Mouse (Mus musculus): ENCODE measurements around the gene Gm3248. TPM values are rescaled to one million over a fixed set of nuclear protein-coding genes. Genes with fewer than 3 reads are reported as not detected.
A peak's percentile ranks its signal among the peaks of the same experiment; 100 is the strongest.
"Not testable (repeated sequence)": the region's sequence is repeated elsewhere in the genome, so short reads cannot be mapped to it uniquely, and the experiment has no call there.

The Gm3248 gene
- 0.34 and 0.92 TPM in 2 replicates for polyA plus RNA-seq (2016; fragmentation: Nextera tagmentation; extraction: Ambion mirVana)

DNA sequence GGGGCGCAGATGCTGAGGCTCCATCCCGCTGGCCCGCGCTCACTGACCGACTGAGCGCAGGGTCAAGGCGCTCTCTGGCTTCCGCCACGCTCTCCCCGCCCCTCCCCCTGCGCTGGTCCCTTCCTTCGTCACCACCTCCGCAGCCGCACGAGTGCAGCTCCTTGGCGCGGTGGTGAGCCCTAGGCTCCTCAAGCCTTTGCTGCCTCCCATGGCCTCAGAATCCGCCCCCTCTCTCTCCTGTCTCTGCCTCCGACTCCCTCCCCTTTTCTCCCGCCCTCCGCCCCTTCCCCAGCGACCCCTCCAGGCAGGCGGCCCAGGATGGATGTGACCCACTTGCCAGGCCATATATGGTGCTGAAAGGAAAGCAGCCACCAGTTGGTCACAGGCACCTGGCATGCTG lies at the start of gene Gm3248:
Gm3248 (minus strand) TSS at position 111 of the 400 bp plus-strand sequence.
- Histone ChIP-seq H3K4me3 (replicated peaks) (peak within 1 kb of the TSS; percentile 46), H3K4me2 (peak within 1 kb of the TSS; percentile 72), H3K9ac (peak within 1 kb of the TSS; percentile 56)
- H3K27me3 ChIP-seq; H3K9me3 ChIP-seq; H3K4me1 ChIP-seq; H3K27ac ChIP-seq; H3K36me3 ChIP-seq (replicated peaks); ATAC-seq (ENCODE audit: low FRiP score): not testable (repeated sequence)
- WGBS: 2% methylated on average over 20 of the region's 23 CpGs

- not testable (repeated sequence) for H3K27me3 ChIP-seq; H3K4me2 ChIP-seq; H3K27ac ChIP-seq; ATAC-seq (ENCODE audit: low FRiP score); H3K36me3 ChIP-seq (replicated peaks); H3K4me1 ChIP-seq; H3K4me3 ChIP-seq (replicated peaks); H3K9me3 ChIP-seq; H3K9ac ChIP-seq
- 87% methylated on average over 6 of the region's 7 CpGs for WGBS
Observed at GRCm38 (mm10) chr14:5987136-5987535, 25.6 kb upstream of the Gm3248 start.

DNA sequence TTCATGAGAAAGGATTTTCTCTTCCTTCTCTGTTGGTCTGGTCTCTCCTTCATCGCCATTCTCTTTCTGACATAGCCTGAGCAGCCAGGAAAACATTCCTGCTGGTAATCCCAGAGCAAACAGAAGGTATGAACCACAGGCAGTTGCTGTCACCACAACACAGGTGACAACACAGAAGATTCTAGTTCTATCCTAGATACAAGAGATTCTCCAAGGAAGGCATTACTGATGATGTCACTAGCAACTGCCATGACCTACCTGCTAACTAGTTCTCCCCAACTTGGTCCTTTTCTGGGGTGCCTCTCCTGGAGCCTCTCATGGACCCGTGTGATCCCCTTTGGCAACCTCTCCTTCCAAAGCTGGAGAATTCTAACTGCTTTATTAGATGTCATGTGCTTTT lies 17.5 kb upstream of the Gm3248 start, which contains the start of gene Gm3453:
Gm3453 (minus strand) TSS at position 101 of the 400 bp plus-strand sequence.
- not testable (repeated sequence) for H3K4me1 ChIP-seq; H3K27me3 ChIP-seq; H3K36me3 ChIP-seq (replicated peaks); H3K27ac ChIP-seq; H3K4me3 ChIP-seq (replicated peaks); H3K4me2 ChIP-seq; H3K9me3 ChIP-seq; H3K9ac ChIP-seq; ATAC-seq (ENCODE audit: low FRiP score)
- WGBS: 69% methylated on average over 2 of the region's 2 CpGs

DNA sequence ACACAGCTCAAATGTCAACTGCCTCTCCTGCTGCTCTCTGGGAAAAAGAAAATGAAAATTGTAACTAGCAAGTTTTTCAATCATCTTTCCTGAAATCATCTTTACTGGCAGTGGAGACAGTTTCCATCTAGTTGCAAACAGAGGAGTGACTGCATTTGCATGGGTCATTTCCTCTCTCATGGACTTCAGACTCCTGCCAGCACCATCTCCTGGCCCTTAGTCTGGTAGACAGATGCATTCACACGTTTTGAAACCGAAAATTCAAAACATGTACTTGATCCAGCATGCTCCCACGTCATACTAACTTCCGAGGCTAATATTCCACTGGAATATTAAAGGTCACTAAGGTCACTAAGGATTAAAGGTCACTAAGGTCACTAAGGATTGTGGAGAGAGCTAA lies 896 bp upstream of the Gm3248 start:
- ATAC-seq (ENCODE audit: low FRiP score); H3K4me2 ChIP-seq; H3K36me3 ChIP-seq (replicated peaks); H3K9ac ChIP-seq; H3K27me3 ChIP-seq; H3K4me1 ChIP-seq; H3K9me3 ChIP-seq; H3K27ac ChIP-seq; H3K4me3 ChIP-seq (replicated peaks): not testable (repeated sequence)
- 8% methylated on average over 4 of the region's 4 CpGs for WGBS

GRCm38 (mm10) chr14:5961102-5961501 lies 443 bp downstream of the Gm3248 start:
- Histone ChIP-seq H3K4me3 (replicated peaks) (peak overlapping the region; percentile 46), H3K9ac (peak overlapping the region; percentile 56; the same call in 1 of the 2 replicates), H3K4me2 (peak overlapping the region; percentile 72)
- H3K27me3 ChIP-seq; ATAC-seq (ENCODE audit: low FRiP score); H3K27ac ChIP-seq; H3K9me3 ChIP-seq; H3K36me3 ChIP-seq (replicated peaks); H3K4me1 ChIP-seq: not testable (repeated sequence)
- WGBS: 1% methylated on average over 23 of the region's 24 CpGs

DNA sequence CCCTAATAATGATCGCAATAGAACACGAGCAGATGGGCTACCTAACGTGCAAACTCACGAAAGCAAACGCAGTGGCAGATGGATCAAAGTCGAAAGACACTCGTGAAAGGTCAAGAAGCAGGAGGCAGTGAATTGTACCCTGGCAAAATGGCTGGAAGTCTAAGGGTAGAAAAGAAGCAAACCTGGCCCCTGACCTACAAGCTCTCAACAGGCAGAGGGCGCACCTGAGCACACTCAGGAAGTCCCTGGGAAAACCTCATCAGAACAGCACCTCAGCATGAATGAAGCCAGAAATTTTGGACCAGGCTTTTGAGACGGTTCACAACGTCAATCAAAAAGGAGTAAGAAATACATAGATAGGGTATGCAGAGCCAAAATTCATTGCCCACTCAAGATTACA lies 1.1 kb downstream of the Gm3248 start:
- H3K4me3 ChIP-seq (replicated peaks); H3K27ac ChIP-seq; H3K9me3 ChIP-seq; H3K9ac ChIP-seq; H3K27me3 ChIP-seq; H3K4me2 ChIP-seq; H3K36me3 ChIP-seq (replicated peaks); H3K4me1 ChIP-seq; ATAC-seq (ENCODE audit: low FRiP score): not testable (repeated sequence)
- 15% methylated on average over 6 of the region's 10 CpGs for WGBS

DNA sequence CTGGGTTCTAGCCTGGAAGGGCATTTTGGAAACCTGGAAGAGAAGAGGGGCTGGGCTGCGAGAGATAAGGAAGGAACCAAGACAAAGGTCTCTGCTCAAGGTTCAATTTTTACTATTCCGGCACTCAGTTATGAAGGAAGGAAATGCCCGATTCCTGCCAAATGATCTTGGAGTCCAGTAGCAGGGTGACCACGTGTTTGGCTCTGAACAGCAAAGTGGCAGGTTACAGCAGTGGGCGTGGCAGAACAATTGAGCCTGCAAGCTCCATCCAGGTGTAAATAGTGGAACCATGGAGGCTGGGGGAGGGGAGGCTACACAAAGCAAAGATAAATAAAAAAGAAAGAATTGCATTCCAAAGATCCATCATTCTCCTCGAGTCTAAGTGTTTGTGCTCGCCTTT lies 38.3 kb downstream of the Gm3248 start:
- not testable (repeated sequence) for H3K27me3 ChIP-seq; H3K4me3 ChIP-seq (replicated peaks); ATAC-seq (ENCODE audit: low FRiP score); H3K9me3 ChIP-seq; H3K4me1 ChIP-seq; H3K4me2 ChIP-seq; H3K36me3 ChIP-seq (replicated peaks); H3K9ac ChIP-seq; H3K27ac ChIP-seq
- WGBS: 88% methylated on average over 7 of the region's 7 CpGs

GRCm38 (mm10) chr14:5918330-5918942 lies 43.1 kb downstream of the Gm3248 start:
- not testable (repeated sequence) for H3K36me3 ChIP-seq (replicated peaks); H3K27ac ChIP-seq; H3K4me1 ChIP-seq; ATAC-seq (ENCODE audit: low FRiP score); H3K9me3 ChIP-seq; H3K4me3 ChIP-seq (replicated peaks); H3K27me3 ChIP-seq; H3K4me2 ChIP-seq; H3K9ac ChIP-seq
- 83% methylated on average over 4 of the region's 4 CpGs for WGBS

- WGBS: 85% methylated on average over 2 of the region's 2 CpGs
- ATAC-seq (ENCODE audit: low FRiP score): not testable (repeated sequence)
Observed at GRCm38 (mm10) chr14:5913701-5914100, 47.8 kb downstream of the Gm3248 start.

More at GRCm38 (mm10) chr14:5913701-5914100, 47.8 kb downstream of the Gm3248 start:
- not testable (repeated sequence) for H3K4me1 ChIP-seq; H3K9me3 ChIP-seq; H3K9ac ChIP-seq; H3K27ac ChIP-seq; H3K27me3 ChIP-seq; H3K36me3 ChIP-seq (replicated peaks); H3K4me3 ChIP-seq (replicated peaks); H3K4me2 ChIP-seq

Other genes with a start within 250 kb of the Gm3248 start
- gene Gm3373, start 220.2 kb downstream of the Gm3248 start, polyA plus RNA-seq (2016; fragmentation: Nextera tagmentation; extraction: Ambion mirVana): 0.32 TPM in 1 of 2 replicates, not detected in the other
- gene Gm3383, start 153.8 kb downstream of the Gm3248 start, polyA plus RNA-seq (2016; fragmentation: Nextera tagmentation; extraction: Ambion mirVana): 1.8 and 2.0 TPM in 2 replicates
- not detected in 2 replicates for gene Gm3424, start 131.4 kb downstream of the Gm3248 start, polyA plus RNA-seq (2016; fragmentation: Nextera tagmentation; extraction: Ambion mirVana)
- 0.32 TPM in 1 of 2 replicates, not detected in the other for gene Gm8237, start 81.4 kb downstream of the Gm3248 start, polyA plus RNA-seq (2016; fragmentation: Nextera tagmentation; extraction: Ambion mirVana)
- not detected in 2 replicates for gene Gm3453, start 17.4 kb upstream of the Gm3248 start, polyA plus RNA-seq (2016; fragmentation: Nextera tagmentation; extraction: Ambion mirVana)
- not detected in 2 replicates for gene Gm6337, start 96.5 kb upstream of the Gm3248 start, polyA plus RNA-seq (2016; fragmentation: Nextera tagmentation; extraction: Ambion mirVana)
- 0.40 and 0.74 TPM in 2 replicates for gene Gm8206, start 132.2 kb upstream of the Gm3248 start, polyA plus RNA-seq (2016; fragmentation: Nextera tagmentation; extraction: Ambion mirVana)
- gene Gm3468, start 146.9 kb upstream of the Gm3248 start, polyA plus RNA-seq (2016; fragmentation: Nextera tagmentation; extraction: Ambion mirVana): 2.6 and 3.1 TPM in 2 replicates
- not detected in 2 replicates for gene Gm3476, start 164.1 kb upstream of the Gm3248 start, polyA plus RNA-seq (2016; fragmentation: Nextera tagmentation; extraction: Ambion mirVana)

Measured in forebrain, embryonic 12.5 days (tissue).